Comparison of ENCODE assay signal across 9 mouse cellular contexts in genomic region chr7:83813465-83813864, GRCm38 (mm10). TPM values are rescaled to one million over a fixed set of nuclear protein-coding genes. Genes with fewer than 3 reads are reported as not detected.
DNase-seq lines count a peak whose midpoint lies in the region; ATAC-seq lines count a peak whose summit lies in the region.
"Had no signal": no experiment of that assay in that cellular context is flagged by ENCODE, and none has a peak within 500 bp of the region (broad histone marks: within the 10 kb centered on the region; RNA-seq: fewer than 3 reads in every experiment).

No protein-coding gene starts in this region.

- peaks cover 27 to 35% of the 10 kb centered on the region in 2 experiments for H3K4me1 ChIP-seq in heart, embryonic 14.5 days (ENCODE audit: control insufficient read depth in 2 of 2, insufficient read depth in 2 of 2, low read length in 2 of 2)
- peaks cover 3% of the 10 kb centered on the region for H3K4me1 ChIP-seq in neural tube, embryonic 11.5 days (ENCODE audit: control insufficient read depth, insufficient read depth, low read length)
- peaks cover 34% of the 10 kb centered on the region for H3K4me1 ChIP-seq in limb, embryonic 11.5 days (ENCODE audit: control insufficient read depth, insufficient read depth, low read length)
- peaks cover 20% of the 10 kb centered on the region for H3K4me1 ChIP-seq in stomach, embryonic 16.5 days (ENCODE audit: control insufficient read depth, insufficient read depth, low read length)

- ATAC-seq in heart, embryonic 14.5 days (ENCODE audit: insufficient number of reproducible peaks, insufficient read depth, low FRiP score, low read depth), result no peak
- ATAC-seq in neural tube, embryonic 11.5 days (ENCODE audit: insufficient read depth, low FRiP score, low TSS enrichment), result no peak; the same call in 1 of the 2 replicates
- peak; percentile 75 for ATAC-seq in limb, embryonic 11.5 days (ENCODE audit: insufficient number of reproducible peaks, low FRiP score, low TSS enrichment, low read depth)
- ATAC-seq in stomach, embryonic 16.5 days (ENCODE audit: insufficient read depth, low FRiP score), result no peak

- WGBS in heart, embryonic 14.5 days, result 17% methylated on average over 3 of the region's 3 CpGs
- WGBS in neural tube, embryonic 11.5 days, result 21% methylated on average over 3 of the region's 3 CpGs
- 0% methylated on average over 3 of the region's 3 CpGs for WGBS in limb, embryonic 11.5 days
- WGBS in stomach, embryonic 16.5 days, result 16% methylated on average over 3 of the region's 3 CpGs

- H3K27me3 ChIP-seq in heart, embryonic 14.5 days (ENCODE audit: control insufficient read depth, insufficient read depth, low read length), result no peaks in the 10 kb centered on the region
- no peaks in the 10 kb centered on the region for H3K27me3 ChIP-seq in neural tube, embryonic 11.5 days (ENCODE audit: control insufficient read depth, insufficient read depth, low read length)
- H3K27me3 ChIP-seq in limb, embryonic 11.5 days (ENCODE audit: control insufficient read depth, insufficient read depth, low read length), result no peaks in the 10 kb centered on the region
- H3K27me3 ChIP-seq in stomach, embryonic 16.5 days (ENCODE audit: control insufficient read depth, insufficient read depth, low read length), result no peaks in the 10 kb centered on the region

- H3K9me3 ChIP-seq in heart, embryonic 14.5 days (ENCODE audit: control insufficient read depth, low read length), result no peaks in the 10 kb centered on the region
- no peaks in the 10 kb centered on the region for H3K9me3 ChIP-seq in neural tube, embryonic 11.5 days (ENCODE audit: control insufficient read depth, low read length)
- H3K9me3 ChIP-seq in limb, embryonic 11.5 days (ENCODE audit: control insufficient read depth, low read length), result no peaks in the 10 kb centered on the region
- H3K9me3 ChIP-seq in stomach, embryonic 16.5 days (replicated peaks; ENCODE audit: control insufficient read depth, low read length), result no peaks in the 10 kb centered on the region

- H3K4me2 ChIP-seq in heart, embryonic 14.5 days (ENCODE audit: low read length), result peak overlapping the region; percentile 24
- H3K4me2 ChIP-seq in neural tube, embryonic 11.5 days (ENCODE audit: low read depth), result no peak overlapping the region
- peak overlapping the region; percentile 22; the same call in 1 of the 2 replicates for H3K4me2 ChIP-seq in limb, embryonic 11.5 days (ENCODE audit: low read depth, severe bottlenecking)
- H3K4me2 ChIP-seq in stomach, embryonic 16.5 days (ENCODE audit: low read depth, low read length), result no peak overlapping the region; the same call in 1 of the 2 replicates

- H3K27ac ChIP-seq in heart, embryonic 14.5 days (replicated peaks in 1 of 2; ENCODE audit: control insufficient read depth in 1 of 2, insufficient read depth in 1 of 2, low read depth in 2 of 2, low read length in 2 of 2), result peak overlapping the region; percentile 84 to 93
- H3K27ac ChIP-seq in neural tube, embryonic 11.5 days (ENCODE audit: low read depth, low read length), result peak overlapping the region; percentile 83
- peak overlapping the region; percentile 97 for H3K27ac ChIP-seq in limb, embryonic 11.5 days (replicated peaks; ENCODE audit: low read depth, low read length)
- H3K27ac ChIP-seq in stomach, embryonic 16.5 days (ENCODE audit: low read length), result peak overlapping the region; percentile 75

- H3K36me3 ChIP-seq in heart, embryonic 14.5 days (ENCODE audit: control insufficient read depth, insufficient read depth, low read length), result no peaks in the 10 kb centered on the region
- no peaks in the 10 kb centered on the region for H3K36me3 ChIP-seq in neural tube, embryonic 11.5 days (ENCODE audit: control insufficient read depth, insufficient read depth, low read length)
- H3K36me3 ChIP-seq in limb, embryonic 11.5 days (ENCODE audit: control insufficient read depth, insufficient read depth, low read length), result no peaks in the 10 kb centered on the region
- H3K36me3 ChIP-seq in stomach, embryonic 16.5 days (ENCODE audit: control insufficient read depth, insufficient read depth, low read length), result no peaks in the 10 kb centered on the region

- DNase-seq in heart, adult 9 months (ENCODE audit: low spot score in 2 of 2), result no peak
- peak; percentile 20 for DNase-seq in neural tube, embryonic 11.5 days (ENCODE audit: low spot score)
- no peak for DNase-seq in neural tube, embryonic 10.5 days (ENCODE audit: extremely low spot score, low spot score)
- peak; percentile 60 for DNase-seq in limb, embryonic 11.5 days (ENCODE audit: low spot score)
- DNase-seq in adrenal gland, adult (ENCODE audit: inconsistent age in 2 of 2, low spot score in 1 of 2), result no peak
- no peak for DNase-seq in kidney, postnatal 10 days

- no peak overlapping the region for H3K9ac ChIP-seq in heart, embryonic 14.5 days (ENCODE audit: low read length)
- no peak overlapping the region for H3K9ac ChIP-seq in neural tube, embryonic 11.5 days (ENCODE audit: low read length)
- peak overlapping the region; percentile 22; the same call in 1 of the 2 replicates for H3K9ac ChIP-seq in limb, embryonic 11.5 days (ENCODE audit: low read length)
- peak overlapping the region; percentile 57; the same call in 1 of the 2 replicates for H3K9ac ChIP-seq in stomach, embryonic 16.5 days (ENCODE audit: low read length)

- H3K4me3 ChIP-seq in heart, embryonic 14.5 days (ENCODE audit: control insufficient read depth in 1 of 2, insufficient read depth in 1 of 2, low read depth in 1 of 2, low read length in 2 of 2), result no peak overlapping the region
- no peak overlapping the region for H3K4me3 ChIP-seq in neural tube, embryonic 11.5 days (ENCODE audit: low read depth, low read length)
- no peak overlapping the region for H3K4me3 ChIP-seq in limb, embryonic 11.5 days (ENCODE audit: low read depth, low read length)
- H3K4me3 ChIP-seq in stomach, embryonic 16.5 days (replicated peaks; ENCODE audit: low read length), result no peak overlapping the region

RNA-seq across cellular contexts. Expression of gene Cfap161, which starts 18.8 kb away (rescaled TPM):
- polyA plus RNA-seq in heart, embryonic 14.5 days (2014; fragmentation: Nextera tagmentation; extraction: Ambion mirVana), result 3.3 TPM in 2 replicates
- polyA plus RNA-seq in neural tube, embryonic 11.5 days (2014; fragmentation: Nextera tagmentation; extraction: Ambion mirVana), result not detected in 2 replicates
- 0.19 and 0.35 TPM in 2 replicates for polyA plus RNA-seq in limb, embryonic 11.5 days (2014; fragmentation: Nextera tagmentation; extraction: Ambion mirVana)
- 0.44 TPM in 1 of 2 replicates, not detected in the other for polyA plus RNA-seq in stomach, embryonic 16.5 days (2015; fragmentation: Nextera tagmentation; extraction: Ambion mirVana)
- polyA plus RNA-seq: spleen, adult 2 months had no signal

Comparison
In these comparisons a context has a peak if more than half of its experiments do, and no peak if none do; other contexts are left out.
1. DNase-seq: peak in neural tube, embryonic 11.5 days (single experiment) and limb, embryonic 11.5 days (single experiment); none in heart, adult 9 months (0 of 2), neural tube, embryonic 10.5 days (single experiment), adrenal gland, adult (0 of 2) and kidney, postnatal 10 days (single experiment).
2. H3K4me2 ChIP-seq: peak in heart, embryonic 14.5 days (single experiment) and limb, embryonic 11.5 days (single experiment); none in neural tube, embryonic 11.5 days (single experiment) and stomach, embryonic 16.5 days (single experiment).
3. H3K9ac ChIP-seq: peak in limb, embryonic 11.5 days (single experiment) and stomach, embryonic 16.5 days (single experiment); none in heart, embryonic 14.5 days (single experiment) and neural tube, embryonic 11.5 days (single experiment).
4. Peak in every context shown above with its lines, with median percentiles within 50 percentile points of each other: H3K27ac ChIP-seq.